Mouse (Mus musculus) erythroblast, embryonic 14.5 days (primary cell): Measurements from ENCODE around the gene Ssu72.

Experiments used
- GATA1 ChIP-seq: IDR thresholded peaks from 2 replicates; pipeline ENCODE4 v1.6.1; 2012; ENCODE audit warnings: low read length, inconsistent platforms, mixed read lengths
- TAL1 ChIP-seq: IDR thresholded peaks from 3 replicates; pipeline ENCODE4 v1.6.1; 2012; ENCODE audit warnings: low read length, inconsistent platforms, mixed read lengths

DNA sequence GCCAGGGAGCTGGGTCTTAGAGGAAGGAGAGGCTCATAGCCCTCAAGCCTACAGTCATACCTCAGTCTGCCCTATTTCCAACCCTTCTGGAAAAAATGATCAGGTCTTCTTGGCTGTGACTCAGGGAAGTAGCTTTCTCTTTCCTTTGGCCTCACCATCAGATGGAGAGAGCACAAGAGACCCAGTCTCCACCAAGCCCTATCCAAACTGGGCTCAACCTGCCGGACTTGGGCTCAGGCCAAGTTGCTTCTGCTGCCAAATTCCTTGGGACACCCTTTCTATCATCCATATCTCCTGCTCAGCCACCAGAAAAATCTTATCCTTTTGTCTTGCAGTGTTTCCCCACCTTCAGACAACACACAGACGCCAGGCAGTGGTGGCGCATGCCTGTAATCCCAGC, 71.3 kb downstream of the Ssu72 start:
- TF ChIP-seq GATA1, result no peak
- TF ChIP-seq TAL1, result no peak
